Mouse (Mus musculus): ENCODE results near the gene Wdr24. TPM values are rescaled to one million over a fixed set of nuclear protein-coding genes. Genes with fewer than 3 reads are reported as not detected.

Wdr24 gene
- polyA plus RNA-seq, 1 experiment from 2014 or later = 25.9 TPM

DNA sequence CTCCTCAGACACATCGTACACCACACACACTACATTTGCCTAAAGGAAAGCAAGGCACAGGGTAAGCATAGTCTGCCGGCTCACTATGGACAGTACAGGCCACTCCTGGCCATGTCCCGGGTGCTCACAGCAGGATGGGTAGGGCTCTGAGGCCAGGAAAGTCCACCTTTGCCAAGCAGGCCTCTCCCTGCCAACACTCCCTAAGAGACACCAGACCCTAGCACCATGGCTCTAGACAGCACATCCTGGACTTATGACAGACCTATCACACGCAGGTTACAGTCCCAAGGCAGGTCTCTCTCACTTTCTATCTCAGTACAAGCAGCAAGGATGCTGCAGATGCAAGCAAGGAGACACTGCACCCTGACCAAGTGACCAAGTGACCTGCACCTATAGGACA, 19.7 kb downstream of the Wdr24 start:
- peak overlapping the region; percentile 88 for H3K9ac ChIP-seq
- WGBS = 97% methylated on average over 4 of the region's 4 CpGs
- H3K27ac ChIP-seq = no peak overlapping the region
- H3K27me3 ChIP-seq = no peaks in the 10 kb centered on the region
- peak overlapping the region; percentile 88 for H3K4me2 ChIP-seq (replicated peaks)
- no peak for ATAC-seq (ENCODE audit: low FRiP score)
- H3K4me1 ChIP-seq = peaks cover 26% of the 10 kb centered on the region
- peak overlapping the region; percentile 86 for H3K4me3 ChIP-seq
- H3K9me3 ChIP-seq (replicated peaks) = no peaks in the 10 kb centered on the region
- H3K36me3 ChIP-seq = peaks cover 63% of the 10 kb centered on the region

DNA sequence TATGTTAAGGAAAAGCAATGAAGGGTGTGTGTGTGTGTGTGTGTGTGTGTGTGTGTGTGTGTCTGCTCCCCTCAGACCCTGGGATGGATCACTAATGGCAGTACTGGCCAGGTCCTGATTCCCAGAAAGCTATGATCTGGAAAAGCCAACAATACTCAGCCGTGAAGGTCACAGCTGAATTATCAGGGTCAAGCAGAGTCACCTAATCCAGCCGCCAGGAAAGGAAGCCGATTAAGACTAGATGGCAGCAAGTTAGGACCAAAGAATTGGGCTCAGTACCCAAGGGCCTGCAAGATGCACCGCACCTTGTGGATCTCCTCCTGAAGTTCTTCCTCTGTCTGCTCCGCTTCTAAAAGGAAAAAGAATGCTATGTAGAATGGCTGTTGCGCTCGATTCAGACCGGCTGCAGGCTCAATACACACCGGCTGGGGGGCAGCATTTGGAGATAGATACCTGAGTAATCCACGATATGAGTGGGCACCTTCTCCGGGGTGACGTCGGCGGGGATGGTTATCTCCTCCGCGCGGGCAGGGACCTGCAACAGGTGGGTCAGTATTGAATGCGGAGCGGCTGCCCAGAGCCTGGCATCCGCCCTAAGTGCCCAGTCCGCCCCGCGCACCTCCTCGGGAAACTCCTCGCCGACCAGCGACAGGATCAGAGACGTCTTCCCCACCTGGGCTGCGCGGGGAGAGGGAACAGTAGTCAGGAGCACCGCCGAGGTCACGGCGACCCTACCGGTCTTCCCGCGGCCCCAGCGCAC, 20.4 kb downstream of the Wdr24 start:
- peaks cover 20% of the 10 kb centered on the region for H3K4me1 ChIP-seq
- peak overlapping the region; percentile 88 for H3K4me2 ChIP-seq (replicated peaks)
- peak overlapping the region; percentile 86 for H3K4me3 ChIP-seq
- ATAC-seq (ENCODE audit: low FRiP score) = no peak; the same call in 1 of the 2 replicates
- H3K27me3 ChIP-seq = no peaks in the 10 kb centered on the region
- peaks cover 65% of the 10 kb centered on the region for H3K36me3 ChIP-seq
- H3K27ac ChIP-seq = peak overlapping the region; percentile 77
- WGBS = 5% methylated on average over 38 of the region's 38 CpGs
- no peaks in the 10 kb centered on the region for H3K9me3 ChIP-seq (replicated peaks)
- peak overlapping the region; percentile 88 for H3K9ac ChIP-seq

DNA sequence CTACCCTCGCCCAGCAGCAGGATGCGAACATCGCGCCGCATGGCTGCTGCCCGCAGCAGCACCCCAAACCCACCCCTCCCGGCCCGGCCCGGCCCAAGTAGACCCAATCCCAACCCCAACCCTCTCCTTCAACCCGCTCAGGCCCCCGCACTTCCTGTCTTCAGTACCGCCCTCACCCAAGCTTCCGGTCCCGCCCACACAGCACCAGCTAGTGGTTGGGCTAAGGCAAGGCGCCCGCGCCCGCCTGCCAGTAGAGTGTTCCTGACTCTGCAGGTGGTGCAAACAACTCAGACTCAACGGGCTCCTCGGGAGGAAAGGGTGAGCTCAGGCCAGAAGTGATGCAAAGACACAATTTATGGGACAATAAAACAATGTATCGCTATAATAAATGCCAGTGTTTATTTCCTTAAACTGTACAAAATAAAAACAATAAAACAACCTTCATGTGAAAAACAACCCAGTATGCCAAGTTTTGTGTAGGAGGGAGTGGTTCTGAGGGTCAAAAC, 21.0 kb downstream of the Wdr24 start, which contains the start of gene Rhot2:
Gene Rhot2, minus strand, starts transcription at position 456 of the 506 bp plus-strand sequence.
- ATAC-seq (ENCODE audit: low FRiP score) = peak; percentile 90
- Histone ChIP-seq H3K36me3 (peaks cover 62% of the 10 kb centered on the region), H3K27me3 (no peaks in the 10 kb centered on the region), H3K9me3 (replicated peaks) (no peaks in the 10 kb centered on the region), H3K4me1 (peaks cover 17% of the 10 kb centered on the region), H3K27ac (peak within 1 kb of the TSS; percentile 77), H3K4me2 (replicated peaks) (peak within 1 kb of the TSS; percentile 88), H3K9ac (peak within 1 kb of the TSS; percentile 88), H3K4me3 (peak within 1 kb of the TSS; percentile 86)
- under 1% methylated on average over 21 of the region's 21 CpGs for WGBS

DNA sequence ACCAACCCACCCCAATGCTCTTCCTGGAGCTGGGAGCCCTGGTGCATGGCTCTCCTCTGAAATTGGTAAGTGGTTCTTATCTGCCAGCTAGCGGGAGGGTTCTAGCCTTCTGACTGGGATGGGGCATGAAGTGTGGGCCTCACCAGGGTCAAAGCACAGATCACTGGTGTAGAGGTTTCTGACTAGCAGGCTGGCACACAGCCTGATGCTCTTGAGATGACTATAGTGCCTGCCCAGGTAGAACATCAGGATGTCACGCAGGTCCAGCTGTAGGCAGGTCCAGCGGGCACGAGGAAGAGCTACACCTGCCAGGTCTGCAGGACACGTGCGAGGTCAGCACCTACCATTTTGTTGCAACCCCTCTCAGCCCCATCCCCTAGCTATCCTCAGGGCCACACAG, 36.8 kb downstream of the Wdr24 start:
- Histone ChIP-seq H3K4me3 (peak overlapping the region; percentile 68), H3K4me2 (replicated peaks) (peak overlapping the region; percentile 83), H3K9me3 (replicated peaks) (no peaks in the 10 kb centered on the region), H3K27ac (0 out of 2 replicates have a peak overlapping the region, but pooled peaks have one; percentile 7), H3K9ac (peak overlapping the region; percentile 85; the same call in 1 of the 2 replicates), H3K36me3 (peaks cover 5% of the 10 kb centered on the region; the same call in 1 of the 2 replicates), H3K4me1 (peaks cover 21% of the 10 kb centered on the region), H3K27me3 (no peaks in the 10 kb centered on the region)
- 90% methylated on average over 6 of the region's 6 CpGs for WGBS
- no peak for ATAC-seq (ENCODE audit: low FRiP score)

DNA sequence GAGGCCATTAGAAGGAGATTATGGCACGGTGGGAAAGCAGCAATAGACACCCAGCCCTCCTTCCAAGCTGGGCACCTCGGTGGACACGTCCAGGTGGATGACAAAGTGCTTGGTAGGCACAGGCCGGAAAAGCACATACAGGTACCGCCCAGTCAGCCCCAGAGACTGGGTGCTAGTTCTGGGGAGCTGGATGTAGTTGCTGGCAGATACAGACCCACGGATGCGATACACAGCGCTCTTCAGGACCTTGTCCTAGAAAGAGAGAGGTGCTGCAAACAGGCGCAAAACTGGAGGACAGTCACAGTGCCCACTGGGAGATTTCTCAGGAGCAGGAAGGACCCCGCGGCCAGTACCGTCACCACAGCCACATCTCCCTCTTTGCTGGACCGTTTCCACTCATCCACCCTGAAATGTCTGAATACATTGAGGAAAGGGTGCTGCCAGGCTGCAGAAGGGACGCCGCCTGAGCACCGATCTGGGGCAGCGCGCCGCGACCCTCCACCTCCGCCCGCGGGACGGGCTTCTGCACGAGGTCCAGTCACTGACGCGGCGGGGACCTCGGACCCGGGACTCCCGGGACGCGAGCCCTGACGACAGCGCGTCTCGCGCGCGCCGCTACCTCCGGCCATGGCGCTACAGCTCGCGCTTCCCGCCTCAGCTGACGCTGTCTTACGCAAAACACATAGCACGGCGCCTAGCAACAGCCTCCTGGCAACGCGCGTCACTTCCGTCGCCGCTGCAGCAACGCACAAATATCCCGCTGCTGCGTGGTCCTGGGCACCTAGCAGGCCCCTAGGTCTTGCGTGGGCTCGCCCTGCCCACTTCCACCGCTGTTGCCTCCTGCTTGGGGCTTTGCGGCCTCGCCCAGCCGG, 37.6 kb downstream of the Wdr24 start, which contains the start of gene Wdr90:
Gene Wdr90, minus strand, starts transcription at position 670 of the 872 bp plus-strand sequence.
- H3K27me3 ChIP-seq = no peaks in the 10 kb centered on the region
- H3K9ac ChIP-seq = peak within 1 kb of the TSS; percentile 85
- 4% methylated on average over 65 of the region's 65 CpGs for WGBS
- ATAC-seq (ENCODE audit: low FRiP score) = peak; percentile 91
- H3K27ac ChIP-seq = peak within 1 kb of the TSS; percentile 87
- H3K36me3 ChIP-seq = no peaks in the 10 kb centered on the region
- peak within 1 kb of the TSS; percentile 83 for H3K4me2 ChIP-seq (replicated peaks)
- peaks cover 21% of the 10 kb centered on the region for H3K4me1 ChIP-seq
- H3K4me3 ChIP-seq = peak within 1 kb of the TSS; percentile 68
- no peaks in the 10 kb centered on the region for H3K9me3 ChIP-seq (replicated peaks)

DNA sequence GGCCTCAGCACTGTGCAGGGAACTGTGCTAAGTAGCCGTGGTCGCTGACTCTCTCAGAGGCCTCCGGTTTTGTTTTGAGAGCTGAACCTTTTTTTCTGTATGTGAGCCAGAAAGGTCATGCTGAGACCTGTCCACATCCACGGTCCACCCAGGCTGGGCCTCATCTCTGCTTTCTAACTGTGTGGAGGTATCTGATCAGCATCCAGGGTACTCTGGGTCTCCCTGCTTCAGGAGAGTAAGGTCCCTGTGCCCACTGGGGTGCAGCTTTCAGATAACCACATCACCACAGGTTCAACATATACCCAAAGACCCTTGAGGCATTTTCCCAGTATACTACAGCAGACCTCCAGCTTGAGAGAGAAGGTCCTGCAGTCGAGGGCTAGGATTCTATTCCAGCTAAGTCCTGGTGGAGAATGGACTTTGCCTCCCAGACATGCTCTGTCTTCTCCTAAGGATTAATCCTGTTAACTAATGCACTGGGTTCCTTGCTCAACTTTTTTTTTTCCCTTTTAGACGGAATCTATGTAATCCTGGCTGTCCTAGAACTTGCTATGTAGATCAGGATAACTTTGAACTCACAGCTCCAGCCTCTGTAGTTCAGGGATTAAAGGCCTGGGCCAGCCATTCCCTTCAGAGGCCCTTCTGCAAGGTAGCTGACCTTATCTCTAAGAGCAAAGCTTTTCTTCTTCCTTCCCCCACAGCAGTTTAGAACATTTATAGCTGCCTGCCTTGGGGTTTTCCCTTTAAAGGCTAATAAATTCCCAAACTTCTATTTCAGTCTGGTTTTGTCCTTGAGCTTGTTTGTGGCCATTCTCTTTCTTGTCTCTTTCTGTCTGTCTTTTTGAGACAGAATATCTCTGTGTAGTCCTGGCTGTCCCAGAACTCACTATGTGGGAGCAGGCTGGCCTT, 38.5 kb downstream of the Wdr24 start:
- H3K4me1 ChIP-seq = peaks cover 21% of the 10 kb centered on the region
- H3K9me3 ChIP-seq (replicated peaks) = no peaks in the 10 kb centered on the region
- peak overlapping the region; percentile 83 for H3K4me2 ChIP-seq (replicated peaks)
- no peaks in the 10 kb centered on the region for H3K27me3 ChIP-seq
- H3K4me3 ChIP-seq = peak overlapping the region; percentile 68
- peak overlapping the region; percentile 87 for H3K27ac ChIP-seq
- H3K36me3 ChIP-seq = no peaks in the 10 kb centered on the region
- 16% methylated on average over 6 of the region's 6 CpGs for WGBS
- H3K9ac ChIP-seq = peak overlapping the region; percentile 85
- ATAC-seq (ENCODE audit: low FRiP score) = peak; percentile 55

DNA sequence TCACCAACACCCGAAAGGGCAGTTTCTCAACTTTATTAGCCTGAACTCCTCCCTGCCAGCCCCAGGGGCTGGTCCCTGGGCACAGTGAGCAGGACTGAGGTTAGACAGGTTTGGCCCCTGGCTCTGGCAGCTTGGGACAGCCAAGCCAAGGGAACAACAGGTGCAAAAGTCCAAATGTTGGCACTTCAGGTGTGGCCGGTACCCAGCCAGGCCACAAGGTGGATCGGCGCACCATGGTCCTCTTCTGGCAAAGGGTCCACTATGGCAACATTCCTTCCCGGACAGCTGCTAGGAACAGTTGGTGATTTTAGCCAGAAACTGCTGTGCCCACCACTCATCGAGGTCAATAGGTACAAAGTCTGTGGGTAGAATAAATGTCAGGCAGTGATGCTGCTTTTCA, 40.3 kb downstream of the Wdr24 start:
- peaks cover 29% of the 10 kb centered on the region for H3K4me1 ChIP-seq
- no peaks in the 10 kb centered on the region for H3K36me3 ChIP-seq
- no peak overlapping the region for H3K4me3 ChIP-seq
- WGBS = 91% methylated on average over 6 of the region's 6 CpGs
- no peak overlapping the region for H3K4me2 ChIP-seq (replicated peaks)
- H3K27me3 ChIP-seq = no peaks in the 10 kb centered on the region; the same call in 1 of the 2 replicates
- no peaks in the 10 kb centered on the region for H3K9me3 ChIP-seq (replicated peaks)
- no peak overlapping the region for H3K27ac ChIP-seq
- no peak overlapping the region for H3K9ac ChIP-seq
- ATAC-seq (ENCODE audit: low FRiP score) = no peak

DNA sequence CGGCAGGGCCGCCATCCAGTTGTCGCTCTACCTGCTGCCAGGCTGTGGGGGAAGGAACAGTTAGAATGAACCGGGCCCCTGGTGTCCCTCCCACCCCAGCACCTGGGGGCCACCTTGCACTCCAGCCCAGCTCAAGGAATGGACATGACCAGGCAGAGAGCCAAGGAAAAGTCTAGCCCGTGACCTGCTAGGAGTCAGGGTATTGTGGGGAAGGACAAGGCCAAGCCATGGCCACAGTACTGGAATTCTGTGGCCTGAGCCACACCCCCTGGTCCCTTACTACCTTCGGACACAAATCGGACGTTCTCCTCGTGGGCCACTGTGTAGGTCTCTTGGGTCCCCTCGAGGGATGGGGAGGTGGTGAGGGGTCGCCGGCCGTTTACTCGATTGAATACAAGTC, 40.9 kb downstream of the Wdr24 start:
- Histone ChIP-seq H3K36me3 (no peaks in the 10 kb centered on the region), H3K9me3 (replicated peaks) (no peaks in the 10 kb centered on the region), H3K4me1 (peaks cover 31% of the 10 kb centered on the region), H3K9ac (no peak overlapping the region), H3K27ac (no peak overlapping the region), H3K4me3 (no peak overlapping the region), H3K27me3 (no peaks in the 10 kb centered on the region; the same call in 1 of the 2 replicates), H3K4me2 (replicated peaks) (no peak overlapping the region)
- ATAC-seq (ENCODE audit: low FRiP score) = no peak
- 90% methylated on average over 14 of the region's 14 CpGs for WGBS

DNA sequence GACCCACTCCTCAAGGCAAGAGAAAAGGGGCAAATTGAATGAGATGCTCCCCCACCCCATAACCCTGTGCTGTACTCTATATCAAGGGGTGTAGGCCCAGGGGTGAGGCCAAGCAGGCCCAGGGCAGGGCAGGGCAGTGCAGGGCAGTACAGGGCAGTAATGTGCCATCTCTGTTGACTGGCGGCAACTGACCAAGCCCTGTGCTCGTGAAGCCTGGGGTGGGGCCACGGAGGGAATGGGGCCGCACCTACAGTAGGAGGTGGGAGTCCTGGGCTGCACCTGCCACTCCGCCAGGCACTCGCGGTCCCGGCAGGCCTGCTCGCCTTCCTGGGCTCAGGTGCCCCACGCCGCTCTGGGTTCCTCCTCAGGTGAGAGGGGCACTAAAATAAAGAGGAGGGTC, 41.9 kb downstream of the Wdr24 start:
- Histone ChIP-seq H3K27me3 (no peaks in the 10 kb centered on the region; the same call in 1 of the 2 replicates), H3K36me3 (no peaks in the 10 kb centered on the region), H3K4me1 (peaks cover 28% of the 10 kb centered on the region), H3K9ac (no peak overlapping the region), H3K9me3 (replicated peaks) (no peaks in the 10 kb centered on the region), H3K4me3 (no peak overlapping the region), H3K27ac (no peak overlapping the region), H3K4me2 (replicated peaks) (no peak overlapping the region)
- 83% methylated on average over 11 of the region's 11 CpGs for WGBS
- ATAC-seq (ENCODE audit: low FRiP score) = no peak

DNA sequence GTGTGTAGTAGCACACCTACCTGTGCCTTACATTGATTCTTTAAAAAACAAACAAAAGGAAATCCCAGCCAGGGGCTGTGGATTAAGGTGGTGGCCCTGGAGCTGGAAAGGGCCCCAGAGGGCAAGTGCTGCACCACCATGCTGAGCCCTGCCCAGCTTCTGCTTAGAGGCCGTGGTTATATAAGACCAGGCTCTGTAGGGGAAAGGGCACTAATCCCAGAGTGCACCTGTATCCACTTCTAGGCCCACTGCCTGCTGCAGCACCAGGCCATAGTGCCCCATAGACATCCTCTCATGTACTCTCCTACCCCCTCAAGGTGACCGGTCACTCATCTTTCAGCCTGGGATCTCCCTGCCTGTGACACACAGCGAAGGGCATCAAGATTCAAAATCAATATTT, 42.7 kb downstream of the Wdr24 start:
- H3K4me2 ChIP-seq (replicated peaks) = no peak overlapping the region
- 91% methylated on average over 3 of the region's 3 CpGs for WGBS
- peaks cover 19% of the 10 kb centered on the region for H3K4me1 ChIP-seq
- ATAC-seq (ENCODE audit: low FRiP score) = no peak
- no peak overlapping the region for H3K9ac ChIP-seq
- no peak overlapping the region for H3K27ac ChIP-seq
- H3K9me3 ChIP-seq (replicated peaks) = no peaks in the 10 kb centered on the region
- no peaks in the 10 kb centered on the region for H3K36me3 ChIP-seq
- no peaks in the 10 kb centered on the region; the same call in 1 of the 2 replicates for H3K27me3 ChIP-seq
- no peak overlapping the region for H3K4me3 ChIP-seq

DNA sequence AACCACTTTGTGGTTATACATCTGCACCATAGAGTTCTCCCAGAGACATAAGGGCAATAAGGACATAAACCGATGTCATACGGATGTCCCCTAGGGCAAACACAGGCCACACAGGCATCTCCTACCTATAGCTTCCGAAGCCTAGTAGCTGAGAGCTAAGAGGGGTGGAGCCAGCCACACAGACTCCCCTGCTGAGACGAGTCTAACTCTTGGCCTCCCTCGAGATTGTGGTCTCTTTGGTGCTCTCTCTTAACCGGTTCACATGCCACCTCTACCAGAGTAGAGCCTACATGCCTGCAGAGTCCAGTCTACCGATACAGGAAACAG, 44.0 kb downstream of the Wdr24 start:
- Histone ChIP-seq H3K9me3 (replicated peaks) (no peaks in the 10 kb centered on the region), H3K9ac (no peak overlapping the region), H3K4me3 (peak overlapping the region; percentile 81; the same call in 1 of the 2 replicates), H3K4me1 (peaks cover 11% of the 10 kb centered on the region), H3K27ac (no peak overlapping the region), H3K27me3 (no peaks in the 10 kb centered on the region; the same call in 1 of the 2 replicates), H3K36me3 (no peaks in the 10 kb centered on the region), H3K4me2 (replicated peaks) (peak overlapping the region; percentile 99)
- ATAC-seq (ENCODE audit: low FRiP score) = no peak
- 19% methylated on average over 7 of the region's 7 CpGs for WGBS

All from hindbrain, embryonic 12.5 days (tissue).